Mouse (Mus musculus) monocyte, adult 59 days (primary cell): ENCODE measurements around the gene Gm10719. TPM values are rescaled to one million over a fixed set of nuclear protein-coding genes. Genes with fewer than 3 reads are reported as not detected.

Source experiments
- total RNA-seq, 2 experiments: library from RNA; stranded (reverse); gene quantifications; one replicate each; pipeline ENCODE4 v1.2.4; 2023

Gene Gm10719
- 1 to 10 TPM; 1.2 to 1.8 TPM for total RNA-seq

GRCm38 (mm10) chr9:3017108-3017507 lies at the start of gene Gm10719:
Gene Gm10719, plus strand, starts transcription at chr9:3017408.

GRCm38 (mm10) chr9:3000445-3000972 lies 16.7 kb upstream of the Gm10719 start, which contains the start of gene Gm10722:
Gene Gm10722, plus strand, starts transcription at chr9:3000922.

GRCm38 (mm10) chr9:3002794-3003396 lies 14.3 kb upstream of the Gm10719 start, which contains the start of gene Gm11168:
Gene Gm11168, plus strand, starts transcription at chr9:3003346.

GRCm38 (mm10) chr9:3012733-3013279 lies 4.4 kb upstream of the Gm10719 start, which contains the start of gene Gm10721:
Gene Gm10721, plus strand, starts transcription at chr9:3013140.

GRCm38 (mm10) chr9:3015354-3015753 lies 1.9 kb upstream of the Gm10719 start, which contains the start of gene Gm10720:
Gene Gm10720, plus strand, starts transcription at chr9:3015654.

GRCm38 (mm10) chr9:3023312-3023984 lies 6.2 kb downstream of the Gm10719 start, which contains the start of gene Gm10718:
Gene Gm10718, plus strand, starts transcription at chr9:3023547.

DNA sequence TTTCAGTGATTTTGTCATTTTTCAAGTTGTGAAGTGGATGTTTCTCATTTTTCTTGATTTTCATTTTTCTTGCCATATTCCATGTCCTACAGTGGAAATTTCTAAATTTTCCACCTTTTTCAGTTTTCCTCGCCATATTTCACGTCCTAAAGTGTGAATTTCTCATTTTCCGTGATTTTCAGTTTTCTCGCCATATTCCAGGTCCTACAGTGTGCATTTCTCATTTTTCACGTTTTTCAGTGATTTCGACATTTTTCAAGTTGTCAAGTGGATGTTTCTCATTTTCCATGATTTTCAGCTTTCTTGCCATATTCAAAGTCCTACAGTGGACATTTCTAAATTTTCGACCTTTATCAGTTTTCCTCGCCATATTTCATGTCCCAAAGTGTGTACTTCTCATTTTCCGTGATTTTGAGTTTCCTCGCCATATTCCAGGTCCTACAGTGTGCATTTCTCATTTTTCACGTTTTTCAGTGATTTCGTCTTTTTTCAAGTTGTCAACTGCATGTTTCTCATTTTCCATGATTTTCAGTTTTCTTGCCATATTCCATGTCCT lies 7.8 kb downstream of the Gm10719 start, which contains the start of gene Gm10717:
Gene Gm10717, plus strand, starts transcription at position 506 of the 556 bp plus-strand sequence.

DNA sequence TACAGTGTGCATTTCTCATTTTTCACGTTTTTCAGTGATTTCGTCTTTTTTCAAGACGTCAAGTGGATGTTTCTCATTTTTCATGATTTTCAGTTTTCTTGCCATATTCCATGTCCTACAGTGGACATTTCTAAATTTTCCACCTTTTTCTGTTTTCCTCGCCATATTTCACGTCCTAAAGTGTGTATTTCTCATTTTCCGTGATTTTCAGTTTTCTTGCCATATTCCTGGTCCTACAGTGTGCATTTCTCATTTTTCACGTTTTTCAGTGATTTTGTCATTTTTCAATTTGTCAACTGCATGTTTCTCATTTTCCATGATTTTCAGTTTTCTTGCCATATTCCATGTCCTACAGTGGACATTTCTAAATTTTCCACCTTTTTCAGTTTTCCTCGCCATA lies 17.1 kb downstream of the Gm10719 start, which contains the start of gene Gm17535:
Gene Gm17535, plus strand, starts transcription at position 301 of the 400 bp plus-strand sequence.

GRCm38 (mm10) chr9:3036577-3036976 lies 19.4 kb downstream of the Gm10719 start, which contains the start of gene Gm10715:
Gene Gm10715, plus strand, starts transcription at chr9:3036877.

Other genes with a start within 250 kb of the Gm10719 start
- gene Gm10722, start 16.5 kb upstream of the Gm10719 start, total RNA-seq, result not detected
- 1 to 10 TPM; 1.1 to 2.0 TPM for gene Gm11168, start 14.1 kb upstream of the Gm10719 start, total RNA-seq
- 1 to 10 TPM; 1.1 to 1.7 TPM for gene Gm10721, start 4.3 kb upstream of the Gm10719 start, total RNA-seq
- 1 to 10 TPM in 1 of 2 experiments, not detected in 1; 1.0 TPM for gene Gm10720, start 1.8 kb upstream of the Gm10719 start, total RNA-seq
- 1 to 10 TPM; 5.5 to 7.6 TPM for gene Gm10718, start 6.1 kb downstream of the Gm10719 start, total RNA-seq
- 1 to 10 TPM in 1 of 2 experiments, not detected in 1; 1.0 TPM for gene Gm10717, start 8.0 kb downstream of the Gm10719 start, total RNA-seq
- not detected for gene Gm17535, start 17.2 kb downstream of the Gm10719 start, total RNA-seq
- not detected for gene Gm10715, start 19.5 kb downstream of the Gm10719 start, total RNA-seq